Mouse (Mus musculus): ENCODE data around the gene Prap1. TPM values are rescaled to one million over a fixed set of nuclear protein-coding genes. Genes with fewer than 3 reads are reported as not detected.
A peak's percentile ranks its signal among the peaks of the same experiment; 100 is the strongest.

Gene Prap1
- polyA plus RNA-seq, 1 experiment from 2014 or later: not detected

- ATAC-seq (ENCODE audit: insufficient read depth) (no peak), DNase-seq (no peak)
- Histone ChIP-seq H3K9me3 (ENCODE audit: low read depth, low read length) (no peaks in the 10 kb centered on the region), H3K27me3 (ENCODE audit: insufficient read depth, low read length) (no peaks in the 10 kb centered on the region), H3K9ac (no peak overlapping the region), H3K27ac (ENCODE audit: low read depth) (no peak overlapping the region), H3K4me1 (ENCODE audit: insufficient read depth) (0 out of 2 replicates have a peak, but pooled peaks cover 3% of the 10 kb centered on the region), H3K36me3 (ENCODE audit: insufficient read depth) (no peaks in the 10 kb centered on the region), H3K4me3 (ENCODE audit: low read depth, low read length) (no peak overlapping the region), H3K4me2 (no peak overlapping the region)
- WGBS: 88% methylated on average over 2 of the region's 2 CpGs
- TF ChIP-seq CTCF (IDR thresholded peaks at IDR 0.05; ENCODE audit: low read depth): no peak
These were observed 27.3 kb downstream of the Prap1 start for GRCm38 (mm10) chr7:140120484-140120883.

- H3K27me3 ChIP-seq (ENCODE audit: insufficient read depth, low read length): no peaks in the 10 kb centered on the region
- H3K4me3 ChIP-seq (ENCODE audit: low read depth, low read length): no peak overlapping the region
- H3K27ac ChIP-seq (ENCODE audit: low read depth): no peak overlapping the region
- H3K4me2 ChIP-seq: no peak overlapping the region
- ATAC-seq (ENCODE audit: insufficient read depth): no peak
- 57% methylated on average over 13 of the region's 13 CpGs for WGBS
- no peaks in the 10 kb centered on the region for H3K36me3 ChIP-seq (ENCODE audit: insufficient read depth)
- H3K9ac ChIP-seq: no peak overlapping the region
- DNase-seq: no peak
- H3K4me1 ChIP-seq (ENCODE audit: insufficient read depth): 0 out of 2 replicates have a peak, but pooled peaks cover 6% of the 10 kb centered on the region
- TF ChIP-seq CTCF (IDR thresholded peaks at IDR 0.05; ENCODE audit: low read depth): no peak
- H3K9me3 ChIP-seq (ENCODE audit: low read depth, low read length): no peaks in the 10 kb centered on the region
These were observed 28.2 kb downstream of the Prap1 start for GRCm38 (mm10) chr7:140121338-140121910.

GRCm38 (mm10) chr7:140122765-140123164 is 29.6 kb downstream of the Prap1 start:
- TF ChIP-seq CTCF (IDR thresholded peaks at IDR 0.05; ENCODE audit: low read depth): no peak
- WGBS: 28% methylated on average over 4 of the region's 4 CpGs
- H3K9me3 ChIP-seq (ENCODE audit: low read depth, low read length): no peaks in the 10 kb centered on the region

DNA sequence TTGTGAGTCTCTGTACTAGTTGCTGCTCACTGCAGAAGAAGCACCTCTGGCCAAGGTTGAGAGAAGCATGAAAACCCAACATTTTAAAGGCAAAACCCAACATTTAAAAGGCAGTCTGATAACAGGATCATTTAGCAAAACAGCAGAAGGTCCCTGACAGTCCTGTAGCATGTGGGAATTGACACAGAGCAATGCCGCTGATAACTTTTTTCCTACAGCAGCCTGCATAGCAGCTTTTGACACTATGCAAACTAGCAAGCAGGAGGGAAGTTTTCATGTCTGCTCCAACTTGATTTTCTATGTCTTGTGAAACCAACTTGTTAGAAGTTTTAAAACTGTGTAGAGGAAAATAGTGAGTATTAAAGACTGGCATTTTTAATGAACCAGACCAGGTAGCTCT is 31.2 kb downstream of the Prap1 start:
- ATAC-seq (ENCODE audit: insufficient read depth) (no peak), DNase-seq (no peak)
- no peak overlapping the region for H3K4me3 ChIP-seq (ENCODE audit: low read depth, low read length)
- H3K4me1 ChIP-seq (ENCODE audit: insufficient read depth): 0 out of 2 replicates have a peak, but pooled peaks cover 3% of the 10 kb centered on the region
- H3K4me2 ChIP-seq: no peak overlapping the region
- TF ChIP-seq CTCF (IDR thresholded peaks at IDR 0.05; ENCODE audit: low read depth): no peak
- H3K36me3 ChIP-seq (ENCODE audit: insufficient read depth): 0 out of 2 replicates have a peak, but pooled peaks cover 1% of the 10 kb centered on the region
- H3K27ac ChIP-seq (ENCODE audit: low read depth): no peak overlapping the region
- no peaks in the 10 kb centered on the region for H3K27me3 ChIP-seq (ENCODE audit: insufficient read depth, low read length)
- H3K9ac ChIP-seq: no peak overlapping the region
- no peaks in the 10 kb centered on the region for H3K9me3 ChIP-seq (ENCODE audit: low read depth, low read length)
- WGBS: 88% methylated on average over 1 of the region's 1 CpGs

More at GRCm38 (mm10) chr7:140122765-140123164, 29.6 kb downstream of the Prap1 start:
- Histone ChIP-seq H3K4me1 (ENCODE audit: insufficient read depth) (0 out of 2 replicates have a peak, but pooled peaks cover 3% of the 10 kb centered on the region), H3K27ac (ENCODE audit: low read depth) (no peak overlapping the region), H3K9ac (no peak overlapping the region), H3K4me2 (no peak overlapping the region), H3K4me3 (ENCODE audit: low read depth, low read length) (no peak overlapping the region), H3K36me3 (ENCODE audit: insufficient read depth) (no peaks in the 10 kb centered on the region), H3K27me3 (ENCODE audit: insufficient read depth, low read length) (no peaks in the 10 kb centered on the region)
- DNase-seq: no peak
- ATAC-seq (ENCODE audit: insufficient read depth): no peak

GRCm38 (mm10) chr7:140125278-140126021 is 32.3 kb downstream of the Prap1 start:
- ATAC-seq (ENCODE audit: insufficient read depth) (peak; percentile 98), DNase-seq (peak; percentile 91)
- no peak for TF ChIP-seq CTCF (IDR thresholded peaks at IDR 0.05; ENCODE audit: low read depth)
- Histone ChIP-seq H3K9me3 (ENCODE audit: low read depth, low read length) (no peaks in the 10 kb centered on the region), H3K27me3 (ENCODE audit: insufficient read depth, low read length) (no peaks in the 10 kb centered on the region), H3K4me1 (ENCODE audit: insufficient read depth) (0 out of 2 replicates have a peak, but pooled peaks cover 3% of the 10 kb centered on the region), H3K27ac (ENCODE audit: low read depth) (peak overlapping the region; percentile 63; the same call in 1 of the 2 replicates), H3K9ac (peak overlapping the region; percentile 79), H3K36me3 (ENCODE audit: insufficient read depth) (peaks cover 3% of the 10 kb centered on the region; the same call in 1 of the 2 replicates), H3K4me2 (peak overlapping the region; percentile 89), H3K4me3 (ENCODE audit: low read depth, low read length) (peak overlapping the region; percentile 73)
- WGBS: under 1% methylated on average over 40 of the region's 40 CpGs

DNA sequence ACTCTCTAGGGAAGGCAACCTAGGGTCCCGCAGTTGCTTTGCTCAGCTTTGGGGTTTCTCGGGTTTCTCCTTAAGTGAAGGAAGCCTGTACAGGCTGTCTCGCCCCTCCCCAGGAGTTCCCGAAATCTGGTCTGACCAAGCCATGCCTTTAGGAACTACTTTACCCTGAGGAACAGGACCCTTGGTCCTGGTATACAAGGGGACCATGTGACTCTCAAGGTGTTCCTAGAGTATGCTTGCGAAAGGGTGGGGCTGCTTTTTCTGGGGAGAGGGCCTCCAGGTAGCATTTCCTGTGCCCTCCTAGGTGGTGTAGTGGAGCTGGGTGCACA is 32.8 kb downstream of the Prap1 start:
- no peak; the same call in 1 of the 2 replicates for ATAC-seq (ENCODE audit: insufficient read depth)
- Histone ChIP-seq H3K4me1 (ENCODE audit: insufficient read depth) (0 out of 2 replicates have a peak, but pooled peaks cover 3% of the 10 kb centered on the region), H3K9ac (peak overlapping the region; percentile 79), H3K4me2 (peak overlapping the region; percentile 89), H3K36me3 (ENCODE audit: insufficient read depth) (peaks cover 6% of the 10 kb centered on the region; the same call in 1 of the 2 replicates), H3K27ac (ENCODE audit: low read depth) (peak overlapping the region; percentile 63; the same call in 1 of the 2 replicates), H3K27me3 (ENCODE audit: insufficient read depth, low read length) (no peaks in the 10 kb centered on the region), H3K9me3 (ENCODE audit: low read depth, low read length) (no peaks in the 10 kb centered on the region), H3K4me3 (ENCODE audit: low read depth, low read length) (peak overlapping the region; percentile 73)
- no peak for TF ChIP-seq CTCF (IDR thresholded peaks at IDR 0.05; ENCODE audit: low read depth)
- 4% methylated on average over 5 of the region's 5 CpGs for WGBS
- DNase-seq: no peak

DNA sequence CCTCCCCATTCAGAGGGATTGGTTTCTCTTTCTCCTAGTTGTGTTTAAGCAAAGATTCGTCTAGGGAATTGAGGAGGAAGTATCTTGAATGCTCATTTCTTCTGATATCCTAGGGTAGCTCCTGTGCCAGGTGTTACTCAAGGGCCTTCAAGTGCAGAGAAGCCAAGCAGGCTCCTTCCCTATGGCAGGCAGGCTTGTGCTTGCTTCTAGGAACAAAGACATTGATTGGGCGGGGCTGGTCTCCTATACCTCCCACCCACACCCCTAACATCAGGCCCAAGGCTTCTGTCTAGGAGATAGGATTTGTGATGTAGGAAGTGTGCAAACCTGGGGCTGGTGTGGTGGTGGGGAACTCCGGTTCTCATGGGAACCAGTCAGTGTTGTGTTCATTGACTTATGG is 33.7 kb downstream of the Prap1 start:
- 84% methylated on average over 3 of the region's 3 CpGs for WGBS
- no peak overlapping the region for H3K9ac ChIP-seq
- no peak for ATAC-seq (ENCODE audit: insufficient read depth)
- TF ChIP-seq CTCF (IDR thresholded peaks at IDR 0.05; ENCODE audit: low read depth): no peak
- H3K9me3 ChIP-seq (ENCODE audit: low read depth, low read length): no peaks in the 10 kb centered on the region
- no peak for DNase-seq
- no peaks in the 10 kb centered on the region for H3K27me3 ChIP-seq (ENCODE audit: insufficient read depth, low read length)
- H3K27ac ChIP-seq (ENCODE audit: low read depth): no peak overlapping the region
- H3K4me2 ChIP-seq: peak overlapping the region; percentile 15; the same call in 1 of the 2 replicates
- H3K36me3 ChIP-seq (ENCODE audit: insufficient read depth): peaks cover 6% of the 10 kb centered on the region; the same call in 1 of the 2 replicates
- 0 out of 2 replicates have a peak, but pooled peaks cover 3% of the 10 kb centered on the region for H3K4me1 ChIP-seq (ENCODE audit: insufficient read depth)
- peak overlapping the region; percentile 4; the same call in 1 of the 2 replicates for H3K4me3 ChIP-seq (ENCODE audit: low read depth, low read length)
